Mouse (Mus musculus) heart, postnatal 25 days (tissue): ENCODE results near the gene Slc22a5. TPM values are rescaled to one million over a fixed set of nuclear protein-coding genes. Genes with fewer than 3 reads are reported as not detected.
"Not testable (repeated sequence)": the region's sequence is repeated elsewhere in the genome, so short reads cannot be mapped to it uniquely, and the experiment has no call there.

Experiments
- DNase-seq: peaks from one replicate; pipeline ENCODE4 v3.0.0; 2022; ENCODE audit warnings: low spot score
- intact Hi-C: fragments of 180-260 bp; cut with DNase I; formaldehyde crosslinking; loops from one replicate; pipeline ENCODE4 v1.15.1; 2025
- total RNA-seq, 2 experiments: library from RNA; stranded (reverse); gene quantifications; 2 replicates each; pipeline ENCODE4 v1.2.3; 2021

Slc22a5 gene
- total RNA-seq: 10 to 100 TPM; 21.9 to 25.9 TPM

- DNase-seq: peak; percentile 99
- intact Hi-C loops: no loop called here
These were observed at the start of gene Slc22a5 for GRCm38 (mm10) chr11:53891505-53892451. Gene Slc22a5 (minus strand): TSS chr11:53891660.

- intact Hi-C loops: loop anchor here (2.0 to 5.0 kb wide), 4 partner anchors 45 to 325 kb away; no protein-coding TSS in a partner anchor
- DNase-seq: not testable (repeated sequence)
These were observed 40.5 kb upstream of the Slc22a5 start for GRCm38 (mm10) chr11:53931944-53932318.

- DNase-seq: no peak
- intact Hi-C loops: loop anchor here (2.0 to 5.0 kb wide), 4 partner anchors 46 to 325 kb away; no protein-coding TSS in a partner anchor
These were observed 39.9 kb upstream of the Slc22a5 start for GRCm38 (mm10) chr11:53931091-53931943.

- DNase-seq: no peak
- intact Hi-C loops: loop anchor here (2.0 to 5.0 kb wide), 4 partner anchors 48 to 327 kb away; no protein-coding TSS in a partner anchor
These were observed 38.3 kb upstream of the Slc22a5 start for GRCm38 (mm10) chr11:53929741-53930140.

- no peak for DNase-seq
- intact Hi-C loops: no loop called here
These were observed 37.1 kb upstream of the Slc22a5 start for GRCm38 (mm10) chr11:53928585-53928984.

- intact Hi-C loops: no loop called here
- no peak for DNase-seq
These were observed 34.8 kb upstream of the Slc22a5 start for GRCm38 (mm10) chr11:53926303-53926702.

GRCm38 (mm10) chr11:53918851-53919250 lies 27.4 kb upstream of the Slc22a5 start:
- DNase-seq: no peak
- intact Hi-C loops: no loop called here

GRCm38 (mm10) chr11:53911011-53911410 lies 19.6 kb upstream of the Slc22a5 start:
- no peak for DNase-seq
- intact Hi-C loops: no loop called here

GRCm38 (mm10) chr11:53908686-53909085 lies 17.2 kb upstream of the Slc22a5 start:
- intact Hi-C loops: no loop called here
- DNase-seq: no peak

- intact Hi-C loops: no loop called here
These were observed 13.1 kb upstream of the Slc22a5 start for GRCm38 (mm10) chr11:53904534-53904925.

GRCm38 (mm10) chr11:53903781-53904533 lies 12.5 kb upstream of the Slc22a5 start:
- intact Hi-C loops: no loop called here
- DNase-seq: no peak

More at GRCm38 (mm10) chr11:53904534-53904925, 13.1 kb upstream of the Slc22a5 start:
- DNase-seq: no peak

GRCm38 (mm10) chr11:53902741-53903140 lies 11.3 kb upstream of the Slc22a5 start:
- no peak for DNase-seq
- intact Hi-C loops: no loop called here

GRCm38 (mm10) chr11:53900991-53901390 lies 9.5 kb upstream of the Slc22a5 start:
- DNase-seq: no peak
- intact Hi-C loops: no loop called here

GRCm38 (mm10) chr11:53899981-53900380 lies 8.5 kb upstream of the Slc22a5 start:
- no peak for DNase-seq
- intact Hi-C loops: no loop called here

GRCm38 (mm10) chr11:53899004-53899403 lies 7.5 kb upstream of the Slc22a5 start:
- DNase-seq: no peak
- intact Hi-C loops: no loop called here

- intact Hi-C loops: no loop called here
- DNase-seq: no peak
These were observed 5.5 kb upstream of the Slc22a5 start for GRCm38 (mm10) chr11:53896935-53897334.

GRCm38 (mm10) chr11:53893451-53893850 lies 2.0 kb upstream of the Slc22a5 start:
- intact Hi-C loops: no loop called here
- DNase-seq: no peak

- no peak for DNase-seq
- intact Hi-C loops: no loop called here
These were observed 1.4 kb upstream of the Slc22a5 start for GRCm38 (mm10) chr11:53892716-53893416.

- DNase-seq: no peak
- intact Hi-C loops: no loop called here
These were observed 455 bp downstream of the Slc22a5 start for GRCm38 (mm10) chr11:53890906-53891504.
